Mouse (Mus musculus) heart, postnatal 0 days (tissue): ENCODE data around the gene Mzt1. TPM values are rescaled to one million over a fixed set of nuclear protein-coding genes. Genes with fewer than 3 reads are reported as not detected.
"Not testable (repeated sequence)": the region's sequence is repeated elsewhere in the genome, so short reads cannot be mapped to it uniquely, and the experiment has no call there.

Experiments
- ATAC-seq: fragments of 200-750 bp; cut with Nextera tagmentation; 2 replicates; pipeline ENCODE4 v1.8.0; 2017; ENCODE audit warnings: low read depth, moderate number of reproducible peaks, moderate library complexity; ENCODE audit not compliant: insufficient read depth
- DNase-seq: peaks from one replicate; pipeline ENCODE4 v3.0.0-alpha.2; 2016; ENCODE audit warnings: low spot score
- H3K27ac ChIP-seq: fragments of 300-500 bp; sonication (generic); 2 replicates; pipeline ENCODE4 v1.5.1; 2014; ENCODE audit warnings: low read depth, mild to moderate bottlenecking
- H3K27me3 ChIP-seq: fragments of 300-500 bp; sonication (generic); 2 replicates; pipeline ENCODE4 v1.6.1; 2014; ENCODE audit warnings: low read length, mixed read lengths; ENCODE audit not compliant: control insufficient read depth, insufficient read depth
- H3K36me3 ChIP-seq: fragments of 300-500 bp; sonication (generic); replicated peaks from 2 replicates; pipeline ENCODE4 v1.6.1; 2014; ENCODE audit warnings: low read length, mixed read lengths; ENCODE audit not compliant: control insufficient read depth, insufficient read depth
- H3K4me1 ChIP-seq: fragments of 300-500 bp; sonication (generic); 2 replicates; pipeline ENCODE4 v1.6.1; 2014; ENCODE audit warnings: antibody characterized with exemption; ENCODE audit not compliant: control insufficient read depth, insufficient read depth
- H3K4me2 ChIP-seq: fragments of 300-500 bp; sonication (generic); 2 replicates; pipeline ENCODE4 v1.6.1; 2014; ENCODE audit warnings: low read depth, mild to moderate bottlenecking, low read length, moderate library complexity
- H3K4me3 ChIP-seq: fragments of 300-500 bp; sonication (generic); 2 replicates; pipeline ENCODE4 v1.5.1; 2014; ENCODE audit warnings: low read depth, low read length
- H3K9ac ChIP-seq: fragments of 300-500 bp; sonication (generic); replicated peaks from 2 replicates; pipeline ENCODE4 v1.6.1; 2014; ENCODE audit warnings: low read depth, low read length, mixed read lengths
- H3K9me3 ChIP-seq: fragments of 300-500 bp; sonication (generic); replicated peaks from 2 replicates; pipeline ENCODE4 v1.6.1; 2016; ENCODE audit warnings: low read length; ENCODE audit not compliant: control insufficient read depth
- CTCF ChIP-seq: IDR thresholded peaks from 2 replicates; pipeline ENCODE4 v1.5.1; 2016; ENCODE audit warnings: antibody characterized with exemption, control low read depth, low read depth
- EP300 ChIP-seq: IDR thresholded peaks from 2 replicates; pipeline ENCODE4 v1.6.1; 2016; ENCODE audit warnings: antibody characterized with exemption, low read depth
- WGBS: fragments of 180-500 bp; shearing (Covaris S2); extraction: QIAGEN DNeasy Blood & Tissue Kit; methylation state at CpG from one replicate; pipeline ENCODE4 v1.1.7; 2014; 5-methylcytosine and 5-hydroxymethylcytosine counted together
- polyA plus RNA-seq: library from polyadenylated mRNA; unstranded; fragments of >200 nt; fragmentation: Nextera tagmentation; extraction: Ambion mirVana; gene quantifications from 2 replicates; pipeline ENCODE4 v1.2.1, GENCODE M21; 2015
- total RNA-seq: library from RNA; depleted of rRNA; stranded (reverse); fragments of >200 nt; gene quantifications from 2 replicates; pipeline ENCODE4 v1.2.3, GENCODE M21; 2014; ENCODE audit warnings: low replicate concordance

Gene Mzt1
- total and polyA plus RNA-seq, 2 experiments from 2014 or later: 64.1 to 84.6 TPM

DNA sequence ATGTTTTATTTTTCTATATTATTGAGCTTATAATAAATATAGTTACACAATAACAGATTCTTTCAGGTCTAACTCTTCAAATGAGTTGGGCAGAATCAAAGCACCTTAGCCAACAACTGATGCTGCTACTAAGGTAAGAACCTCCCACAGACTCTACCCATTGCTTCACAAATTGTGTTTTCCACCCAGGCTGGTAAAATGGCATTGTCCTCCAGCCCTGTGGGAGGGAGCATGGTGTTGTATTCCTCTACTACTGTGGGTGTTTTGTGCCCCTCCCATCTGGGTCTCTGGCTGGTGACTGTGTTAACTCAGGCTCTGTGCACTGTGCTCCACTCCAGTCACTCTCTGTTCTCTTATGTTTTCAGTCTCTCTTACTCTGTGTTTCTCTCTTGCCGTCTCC is 2.4 kb downstream of the Mzt1 start:
- ATAC-seq (no peak), DNase-seq (no peak)
- H3K9me3 ChIP-seq: no peaks in the 10 kb centered on the region
- peaks cover 10% of the 10 kb centered on the region for H3K36me3 ChIP-seq
- no peak overlapping the region for H3K27ac ChIP-seq
- 38% methylated on average over 1 of the region's 1 CpGs for WGBS
- H3K4me1 ChIP-seq: peaks cover 33% of the 10 kb centered on the region
- no peak for TF ChIP-seq CTCF
- TF ChIP-seq EP300: no peak
- H3K9ac ChIP-seq: no peak overlapping the region
- H3K4me3 ChIP-seq: no peak overlapping the region
- H3K27me3 ChIP-seq: no peaks in the 10 kb centered on the region
- H3K4me2 ChIP-seq: 0 out of 2 replicates have a peak overlapping the region, but pooled peaks have one; percentile 87

DNA sequence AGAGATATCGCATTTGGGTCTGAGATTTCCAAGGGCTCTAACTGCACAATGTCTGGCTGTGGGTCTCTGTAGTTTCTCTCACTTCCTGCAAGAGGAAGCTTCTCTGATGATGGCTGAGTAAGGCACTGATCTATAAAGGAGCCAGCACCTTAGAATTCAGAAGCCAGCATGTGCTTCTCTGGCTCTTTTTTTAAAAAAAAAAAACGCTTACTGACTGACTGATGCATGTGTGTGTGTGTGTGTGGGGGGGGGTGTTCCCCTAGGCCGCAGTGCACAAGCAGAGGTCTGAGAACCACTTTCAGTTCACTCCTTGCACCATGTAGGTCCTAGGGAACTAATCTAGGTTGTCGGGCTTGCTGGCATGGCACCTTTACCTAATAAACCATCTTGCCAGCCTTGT is 4.5 kb downstream of the Mzt1 start:
- WGBS: 41% methylated on average over 4 of the region's 4 CpGs
- TF ChIP-seq EP300: no peak
- no peak for TF ChIP-seq CTCF
- 0 out of 2 replicates have a peak overlapping the region, but pooled peaks have one; percentile 30 for H3K9ac ChIP-seq

DNA sequence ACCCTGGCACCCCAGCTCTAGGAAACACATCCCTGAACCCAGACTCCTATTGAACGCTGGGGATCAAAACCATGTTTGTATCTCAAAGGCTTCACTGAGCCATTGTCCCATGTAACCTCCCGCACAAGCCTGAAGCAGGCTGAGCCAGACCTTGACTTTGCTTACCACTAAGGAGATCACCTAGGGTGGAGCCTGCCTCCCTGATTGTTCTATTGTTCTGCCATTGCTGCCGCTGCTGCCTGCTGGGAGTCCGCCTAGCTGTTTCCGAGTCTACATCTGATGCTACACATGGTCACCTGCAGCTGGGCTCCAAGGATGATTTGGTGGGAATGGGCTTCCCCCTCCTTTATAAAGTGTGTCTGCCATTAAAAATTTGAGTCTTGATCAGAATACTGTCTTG is 6.6 kb downstream of the Mzt1 start:
- not testable (repeated sequence) for H3K4me3 ChIP-seq, H3K4me2 ChIP-seq, H3K27ac ChIP-seq, ATAC-seq, H3K9me3 ChIP-seq, DNase-seq, H3K9ac ChIP-seq, H3K27me3 ChIP-seq
- H3K36me3 ChIP-seq: peaks cover 33% of the 10 kb centered on the region
- H3K4me1 ChIP-seq: peaks cover 23% of the 10 kb centered on the region
- WGBS: 78% methylated on average over 5 of the region's 5 CpGs

More for the DNA sequence above, 4.5 kb downstream of the Mzt1 start:
- Histone ChIP-seq H3K27me3 (no peaks in the 10 kb centered on the region), H3K27ac (peak overlapping the region; percentile 59), H3K4me3 (no peak overlapping the region), H3K9me3 (no peaks in the 10 kb centered on the region), H3K4me2 (peak overlapping the region; percentile 36; the same call in 1 of the 2 replicates), H3K36me3 (peaks cover 23% of the 10 kb centered on the region), H3K4me1 (peaks cover 29% of the 10 kb centered on the region)
- ATAC-seq: no peak
- no peak for DNase-seq

DNA sequence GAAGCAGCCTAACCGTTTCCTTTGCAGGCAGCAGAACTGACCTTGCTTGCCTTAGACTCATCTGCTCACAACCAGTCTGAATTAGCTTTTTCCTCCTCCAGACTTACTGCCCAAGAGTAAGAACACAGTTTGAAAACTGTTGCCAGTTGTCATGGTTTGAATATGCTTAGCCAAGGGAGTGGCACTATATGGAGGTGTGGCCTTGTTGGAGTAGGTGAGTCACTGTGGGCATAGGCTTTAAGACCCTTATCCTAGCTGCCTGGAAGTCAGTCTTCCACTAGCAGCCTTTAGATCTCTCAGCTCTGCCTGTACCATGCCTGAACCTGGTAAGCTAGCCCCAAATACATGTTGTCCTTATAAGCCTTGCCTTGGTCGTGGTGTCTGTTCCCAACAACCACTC is 8.2 kb downstream of the Mzt1 start:
- WGBS: 85% methylated on average over 2 of the region's 2 CpGs
- TF ChIP-seq CTCF: no peak
- no peak for TF ChIP-seq EP300
- no peaks in the 10 kb centered on the region for H3K27me3 ChIP-seq
- no peak overlapping the region for H3K4me2 ChIP-seq
- DNase-seq: no peak
- no peak overlapping the region for H3K4me3 ChIP-seq
- no peak overlapping the region for H3K27ac ChIP-seq
- H3K9ac ChIP-seq: no peak overlapping the region
- peaks cover 40% of the 10 kb centered on the region for H3K36me3 ChIP-seq
- ATAC-seq: no peak
- H3K4me1 ChIP-seq: peaks cover 14% of the 10 kb centered on the region
- no peaks in the 10 kb centered on the region for H3K9me3 ChIP-seq

GRCm38 (mm10) chr14:99036039-99036438 is 9.9 kb downstream of the Mzt1 start:
- no peak overlapping the region for H3K4me2 ChIP-seq
- WGBS: 39% methylated on average over 4 of the region's 4 CpGs

GRCm38 (mm10) chr14:99034851-99035250 is 11.1 kb downstream of the Mzt1 start:
- H3K9me3 ChIP-seq, ATAC-seq, H3K9ac ChIP-seq, H3K27ac ChIP-seq, H3K4me3 ChIP-seq, H3K4me2 ChIP-seq, DNase-seq, H3K27me3 ChIP-seq, H3K4me1 ChIP-seq: not testable (repeated sequence)
- H3K36me3 ChIP-seq: peaks cover 40% of the 10 kb centered on the region
- 86% methylated on average over 8 of the region's 8 CpGs for WGBS

More at GRCm38 (mm10) chr14:99036039-99036438, 9.9 kb downstream of the Mzt1 start:
- TF ChIP-seq CTCF (no peak), EP300 (no peak)
- Histone ChIP-seq H3K4me1 (peaks cover 1% of the 10 kb centered on the region), H3K4me3 (no peak overlapping the region), H3K9ac (no peak overlapping the region), H3K27me3 (no peaks in the 10 kb centered on the region), H3K36me3 (peaks cover 40% of the 10 kb centered on the region), H3K9me3 (no peaks in the 10 kb centered on the region), H3K27ac (no peak overlapping the region)
- ATAC-seq: no peak
- DNase-seq: no peak
